Mouse (Mus musculus) ES-Bruce4 (cell line): ENCODE data around the gene Metrnl.

Experiments
- CTCF ChIP-seq: IDR thresholded peaks from one replicate; pipeline ENCODE4 v1.8.1; 2011; ENCODE audit warnings: low read depth, low read length
- EP300 ChIP-seq: IDR thresholded peaks from 2 replicates; pipeline ENCODE4 v1.6.1; 2011; ENCODE audit warnings: low read depth, low read length; ENCODE audit not compliant: insufficient read depth

GRCm38 (mm10) chr11:121654406-121654945, 46.9 kb upstream of the Metrnl start:
- TF ChIP-seq CTCF (no peak), EP300 (no peak)
